Mouse (Mus musculus) heart, postnatal 10 days (tissue): ENCODE data around the gene Pcbp1. TPM values are rescaled to one million over a fixed set of nuclear protein-coding genes. Genes with fewer than 3 reads are reported as not detected.

Source experiments
- DNase-seq, 2 experiments: peaks; one replicate each; pipeline ENCODE4 v3.0.0; 2021
- intact Hi-C: fragments of 180-260 bp; cut with DNase I; formaldehyde crosslinking; loops from one replicate; pipeline ENCODE4 v1.15.1; 2025
- total RNA-seq, 2 experiments: library from RNA; stranded (reverse); gene quantifications; 2 replicates each; pipeline ENCODE4 v1.2.3; 2021

The Pcbp1 gene
- total RNA-seq, 2 experiments from 2014 or later: 205 to 210 TPM

- DNase-seq: peak in 1 of 2 experiments; percentile 56
- intact Hi-C loops: loop anchor here (1.0 to 2.0 kb wide), 2 partner anchors 28 to 53 kb away; no protein-coding TSS in a partner anchor
These were observed 1.1 kb downstream of the Pcbp1 start for GRCm38 (mm10) chr6:86524879-86525645.

DNA sequence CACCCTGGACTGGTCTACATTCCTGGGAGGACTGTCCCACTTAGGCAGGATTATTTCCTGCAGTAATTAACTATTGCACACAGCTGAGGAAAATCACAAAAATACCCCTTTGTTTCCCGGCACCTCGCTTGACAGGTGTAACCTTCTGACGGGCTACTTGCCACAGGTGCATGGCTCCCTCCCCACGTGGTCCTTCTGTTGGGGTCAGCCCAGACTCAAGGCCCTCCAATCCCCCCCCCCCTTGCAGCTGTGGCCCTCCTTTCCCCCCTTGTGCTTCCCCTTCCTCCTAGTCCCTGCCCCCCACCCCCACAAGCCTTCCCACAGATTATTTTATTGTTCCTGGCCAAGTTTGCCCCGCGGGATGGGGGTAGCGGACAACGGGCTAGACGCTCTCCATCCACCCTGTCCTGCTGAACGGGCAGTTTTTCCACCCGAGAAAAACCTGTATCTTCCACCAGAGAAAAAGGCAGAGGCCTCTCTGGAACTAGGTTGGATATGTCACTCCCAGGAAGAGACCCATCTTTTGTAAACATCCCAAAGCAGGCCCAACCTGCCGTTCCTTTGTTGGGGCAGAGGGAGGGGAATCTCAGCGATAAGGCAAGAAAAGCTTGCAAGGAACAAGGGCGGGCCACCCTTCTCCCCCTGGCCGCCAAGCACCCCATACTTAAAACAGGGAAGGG lies 2.2 kb downstream of the Pcbp1 start:
- intact Hi-C loops: loop anchor here (2.0 kb wide), 1 partner anchor 27 kb away; no protein-coding TSS in a partner anchor

DNA sequence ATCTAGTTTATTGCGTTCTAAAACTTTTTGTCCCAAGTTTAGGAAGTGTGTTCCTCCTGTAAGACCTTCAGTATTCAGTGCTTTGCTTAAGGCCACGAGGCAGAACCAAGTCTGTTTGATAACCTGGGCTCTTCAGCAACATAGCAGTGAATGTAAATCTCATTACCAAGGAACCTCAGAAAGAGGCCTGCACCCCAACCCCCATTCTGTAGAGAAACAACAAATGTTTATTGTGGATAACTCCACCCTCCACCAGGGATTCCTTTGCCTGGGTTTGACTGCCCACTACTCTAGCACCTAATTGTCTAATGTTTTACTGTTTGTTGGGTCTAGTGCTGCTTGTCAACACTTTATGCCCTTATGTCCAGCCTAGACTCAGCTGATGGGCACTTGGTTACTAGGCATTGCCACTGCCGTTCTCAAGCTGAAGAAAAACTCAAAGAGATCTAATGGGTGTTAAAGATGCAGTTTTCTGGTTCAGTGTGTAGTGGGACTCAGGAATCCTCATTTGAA lies 2.8 kb downstream of the Pcbp1 start:
- DNase-seq: no peak
- intact Hi-C loops: no loop called here

More for the DNA sequence above, 2.2 kb downstream of the Pcbp1 start:
- DNase-seq: peak; percentile 41 to 52

GRCm38 (mm10) chr6:86522001-86522911 lies 3.9 kb downstream of the Pcbp1 start:
- intact Hi-C loops: no loop called here
- no peak for DNase-seq

GRCm38 (mm10) chr6:86519767-86520345 lies 6.3 kb downstream of the Pcbp1 start:
- no peak for DNase-seq
- intact Hi-C loops: no loop called here

- DNase-seq: peak; percentile 73 to 79
- intact Hi-C loops: no loop called here
These were observed 10.1 kb downstream of the Pcbp1 start for GRCm38 (mm10) chr6:86516021-86516420.

DNA sequence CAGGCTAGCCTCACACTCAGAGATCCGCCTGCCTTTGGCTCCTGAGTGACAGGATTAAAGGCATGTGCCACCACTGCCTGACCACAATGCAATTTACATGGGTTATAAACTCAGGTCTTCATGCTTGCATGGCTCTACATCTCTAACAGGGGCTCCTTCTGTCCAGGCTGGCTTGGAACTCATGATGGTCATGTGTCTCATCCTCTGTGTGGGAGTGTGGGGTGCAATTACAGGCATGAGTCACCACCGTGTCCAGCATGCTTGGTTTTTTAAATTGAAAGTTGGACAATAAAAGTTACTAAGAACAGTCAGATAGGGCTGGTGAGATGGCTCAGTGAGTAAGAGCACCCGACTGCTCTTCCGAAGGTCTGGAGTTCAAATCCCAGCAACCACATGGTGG lies 12.8 kb downstream of the Pcbp1 start:
- intact Hi-C loops: no loop called here
- DNase-seq: no peak

GRCm38 (mm10) chr6:86510979-86511378 lies 15.1 kb downstream of the Pcbp1 start:
- intact Hi-C loops: no loop called here
- DNase-seq: no peak

DNA sequence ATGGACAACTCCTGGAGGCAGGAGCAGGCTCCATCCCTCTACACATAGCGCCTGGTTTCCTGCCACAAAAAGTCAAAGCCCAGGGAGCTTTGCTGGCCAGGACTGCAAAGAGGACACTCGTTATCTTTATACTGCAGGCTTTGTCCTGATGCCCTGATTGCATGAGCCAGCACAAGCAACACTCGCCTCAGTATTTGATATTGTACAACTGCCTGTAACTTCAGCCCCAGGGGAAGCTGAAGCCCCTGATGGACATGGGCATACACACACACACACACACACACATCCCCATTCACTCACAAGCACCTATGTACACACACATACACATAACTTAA lies 16.3 kb downstream of the Pcbp1 start:
- no peak for DNase-seq
- intact Hi-C loops: no loop called here

DNA sequence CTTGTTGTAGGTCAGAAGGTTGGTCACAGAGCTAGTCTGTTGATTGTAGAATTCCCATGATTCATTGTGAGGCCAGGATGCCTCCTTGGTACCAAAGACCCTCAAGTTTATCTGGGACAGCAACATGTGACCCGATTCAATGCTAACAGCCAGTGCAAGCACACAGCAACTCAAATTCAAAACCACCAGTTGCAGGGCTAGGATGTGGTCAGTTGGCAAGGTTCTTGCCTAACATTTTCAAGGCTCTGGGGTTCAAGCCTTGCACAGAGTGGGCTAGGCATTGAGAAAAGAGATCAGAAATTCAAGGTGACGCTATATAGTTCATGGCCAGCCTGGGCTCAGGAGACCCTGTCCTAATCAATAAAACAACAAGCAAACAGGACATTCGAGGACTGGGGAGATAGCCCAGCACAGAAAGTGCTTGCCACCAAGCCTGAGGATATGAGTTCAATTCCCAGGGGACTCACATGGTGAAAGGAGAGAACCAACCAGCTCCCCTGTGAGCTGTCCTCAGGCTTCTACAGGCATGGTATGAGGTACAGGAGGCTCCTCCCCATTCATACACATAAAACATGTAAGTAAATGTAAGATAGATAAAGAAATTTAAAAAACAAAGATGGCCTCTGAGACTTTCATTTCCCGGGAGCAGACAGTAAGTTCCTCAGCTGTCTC lies 16.8 kb downstream of the Pcbp1 start:
- DNase-seq: no peak

GRCm38 (mm10) chr6:86508736-86509135 lies 17.4 kb downstream of the Pcbp1 start:
- intact Hi-C loops: no loop called here
- DNase-seq: no peak

More for the DNA sequence above, 16.8 kb downstream of the Pcbp1 start:
- intact Hi-C loops: no loop called here

- DNase-seq: no peak
- intact Hi-C loops: no loop called here
These were observed 19.0 kb downstream of the Pcbp1 start for GRCm38 (mm10) chr6:86507116-86507515.

DNA sequence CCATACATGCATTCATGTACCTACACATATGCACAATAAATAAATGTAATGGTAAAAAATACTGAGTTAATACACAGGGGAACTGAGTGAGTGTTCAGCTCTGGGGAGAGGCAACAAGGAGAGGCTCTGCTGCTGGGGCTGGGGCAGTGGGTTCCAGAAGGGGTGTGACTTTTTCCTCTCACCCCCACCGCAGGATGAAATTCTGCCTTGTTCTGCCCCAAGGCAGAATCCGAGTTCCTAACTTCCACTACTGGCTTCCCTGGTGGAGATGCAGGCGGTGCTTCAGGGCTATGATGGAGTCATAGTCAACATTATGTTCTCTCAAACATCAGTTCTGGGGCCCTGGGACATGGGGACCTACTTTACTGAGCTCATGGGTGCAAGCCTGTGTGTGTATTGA lies 19.8 kb downstream of the Pcbp1 start:
- DNase-seq: no peak
- intact Hi-C loops: no loop called here

- no peak for DNase-seq
- intact Hi-C loops: no loop called here
These were observed 20.4 kb downstream of the Pcbp1 start for GRCm38 (mm10) chr6:86505671-86506070.

- intact Hi-C loops: no loop called here
- DNase-seq: no peak
These were observed 22.6 kb downstream of the Pcbp1 start for GRCm38 (mm10) chr6:86503513-86503912.

DNA sequence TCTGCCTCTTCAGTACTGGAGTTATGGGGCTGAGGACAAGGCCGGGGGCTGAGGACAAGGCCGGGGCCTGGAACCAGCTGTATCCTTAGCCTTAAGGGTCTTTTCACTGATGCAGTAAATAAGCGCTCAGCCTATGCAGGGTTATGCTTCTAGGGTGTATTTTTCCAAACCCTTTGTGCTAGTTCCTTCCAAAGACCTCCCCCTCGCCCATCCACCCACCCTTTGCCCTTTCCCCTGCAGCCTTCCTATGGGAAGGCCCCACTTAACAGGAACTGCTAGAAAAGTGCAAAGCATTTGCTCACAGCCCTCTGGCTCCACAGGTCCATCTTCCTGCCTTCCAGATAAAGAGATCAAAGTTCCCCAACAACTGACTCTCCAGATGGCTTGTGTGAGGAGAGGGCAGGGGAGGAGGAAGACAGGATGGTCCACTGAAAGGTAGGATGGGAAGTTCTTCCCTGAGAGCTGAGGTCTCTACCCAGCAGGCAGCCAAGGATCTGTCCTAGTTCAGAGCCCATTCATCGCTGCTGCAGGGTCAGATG lies 26.5 kb downstream of the Pcbp1 start:
- DNase-seq: no peak
- intact Hi-C loops: no loop called here

GRCm38 (mm10) chr6:86497942-86498732 lies 28.0 kb downstream of the Pcbp1 start:
- no peak for DNase-seq
- intact Hi-C loops: loop anchor here (2.0 kb wide), 2 partner anchors 25 to 27 kb away; no protein-coding TSS in a partner anchor

DNA sequence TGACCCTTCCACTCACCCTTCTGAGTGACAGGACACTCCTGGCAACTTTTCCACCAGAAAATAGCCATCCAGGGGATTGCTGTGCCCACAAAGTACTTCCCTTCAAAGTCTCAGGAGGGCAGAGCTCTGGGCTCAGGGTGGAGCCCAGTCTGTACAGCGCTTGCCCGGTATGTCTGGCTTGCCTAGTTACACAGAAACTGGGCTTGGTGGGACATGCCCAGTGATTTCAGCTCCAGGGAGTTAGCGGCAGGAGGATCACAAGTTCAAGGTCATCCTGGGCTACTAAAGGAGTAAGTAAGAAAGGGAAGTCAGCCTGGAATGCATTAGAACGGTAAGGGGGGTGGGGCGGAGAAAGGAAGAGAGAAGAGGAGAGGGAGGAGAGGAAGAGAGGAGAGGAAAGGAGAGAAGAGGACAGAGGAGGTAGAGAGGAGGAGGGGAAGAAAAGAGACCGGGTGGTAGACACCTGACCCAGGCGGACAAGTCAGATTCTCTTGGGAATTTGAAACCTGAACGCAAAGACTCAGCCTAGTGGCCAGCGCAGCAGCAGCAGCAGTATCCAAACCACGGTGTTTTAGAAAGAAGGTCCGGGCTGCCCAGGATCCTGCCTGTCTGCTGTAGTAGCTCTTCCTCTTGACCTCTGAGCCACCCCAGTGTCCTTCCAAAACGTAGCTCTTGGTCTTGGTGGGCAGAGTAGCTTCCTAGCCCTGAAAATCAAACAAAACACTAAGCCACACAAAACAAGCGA lies 28.9 kb downstream of the Pcbp1 start:
- peak; percentile 61 to 67 for DNase-seq
- intact Hi-C loops: loop anchor here (2.0 kb wide), 2 partner anchors 24 to 28 kb away; no protein-coding TSS in a partner anchor
